Mouse (Mus musculus) limb, embryonic 11.5 days (tissue): Measurements from ENCODE around the gene Rapgef2. TPM values are rescaled to one million over a fixed set of nuclear protein-coding genes. Genes with fewer than 3 reads are reported as not detected.

Experiments
- ATAC-seq: fragments of 200-750 bp; cut with Nextera tagmentation; 2 replicates; pipeline ENCODE4 v1.8.0; 2017; ENCODE audit warnings: low read depth; ENCODE audit not compliant: insufficient number of reproducible peaks, low FRiP score, low TSS enrichment
- DNase-seq: peaks from one replicate; pipeline ENCODE4 v3.0.0-alpha.2; 2015; ENCODE audit warnings: low spot score
- H3K27ac ChIP-seq: fragments of 300-500 bp; sonication (generic); replicated peaks from 2 replicates; pipeline ENCODE4 v1.5.1; 2014; ENCODE audit warnings: low read depth, mild to moderate bottlenecking, low read length
- H3K27me3 ChIP-seq: fragments of 300-500 bp; sonication (generic); 2 replicates; pipeline ENCODE4 v1.6.1; 2014; ENCODE audit warnings: mild to moderate bottlenecking, low read length, mixed read lengths; ENCODE audit not compliant: control insufficient read depth, insufficient read depth
- H3K36me3 ChIP-seq: fragments of 300-500 bp; sonication (generic); 2 replicates; pipeline ENCODE4 v1.6.1; 2014; ENCODE audit warnings: mild to moderate bottlenecking, low read length, moderate library complexity, mixed read lengths; ENCODE audit not compliant: control insufficient read depth, insufficient read depth
- H3K4me1 ChIP-seq: fragments of 300-500 bp; sonication (generic); 2 replicates; pipeline ENCODE4 v1.6.1; 2014; ENCODE audit warnings: low read length, mixed read lengths; ENCODE audit not compliant: control insufficient read depth, insufficient read depth
- H3K4me2 ChIP-seq: fragments of 300-500 bp; sonication (generic); 2 replicates; pipeline ENCODE4 v1.6.1; 2014; ENCODE audit warnings: low read depth, mild to moderate bottlenecking, moderate library complexity; ENCODE audit not compliant: severe bottlenecking
- H3K4me3 ChIP-seq: fragments of 300-500 bp; sonication (generic); 2 replicates; pipeline ENCODE4 v1.5.1; 2014; ENCODE audit warnings: low read depth, low read length
- H3K9ac ChIP-seq: fragments of 300-500 bp; sonication (generic); 2 replicates; pipeline ENCODE4 v1.6.1; 2014; ENCODE audit warnings: mild to moderate bottlenecking, low read length
- H3K9me3 ChIP-seq: fragments of 300-500 bp; sonication (generic); 2 replicates; pipeline ENCODE4 v1.6.1; 2016; ENCODE audit warnings: low read length; ENCODE audit not compliant: control insufficient read depth
- WGBS: fragments of 180-500 bp; shearing (Covaris S2); extraction: QIAGEN DNeasy Blood & Tissue Kit; methylation state at CpG from one replicate; pipeline ENCODE4 v1.1.7; 2014; 5-methylcytosine and 5-hydroxymethylcytosine counted together
- polyA plus RNA-seq: library from polyadenylated mRNA; unstranded; fragments of >200 nt; fragmentation: Nextera tagmentation; extraction: Ambion mirVana; gene quantifications from 2 replicates; pipeline ENCODE4 v1.2.1, GENCODE M21; 2014

Gene Rapgef2
- polyA plus RNA-seq, 1 experiment from 2014 or later, result 5.6 TPM

- no peak overlapping the region for H3K9ac ChIP-seq
- no peaks in the 10 kb centered on the region for H3K9me3 ChIP-seq
- no peak overlapping the region for H3K4me3 ChIP-seq
- H3K36me3 ChIP-seq, result no peaks in the 10 kb centered on the region
- H3K4me1 ChIP-seq, result peaks cover 3% of the 10 kb centered on the region; the same call in 1 of the 2 replicates
- DNase-seq (no peak), ATAC-seq (no peak)
- WGBS, result 85% methylated on average over 5 of the region's 5 CpGs
- no peaks in the 10 kb centered on the region for H3K27me3 ChIP-seq
- H3K4me2 ChIP-seq, result no peak overlapping the region
- H3K27ac ChIP-seq, result no peak overlapping the region
Observed at GRCm38 (mm10) chr3:79248659-79249235, 37.6 kb downstream of the Rapgef2 start.

GRCm38 (mm10) chr3:79248208-79248607 lies 38.1 kb downstream of the Rapgef2 start:
- H3K4me1 ChIP-seq, result peaks cover 4% of the 10 kb centered on the region; the same call in 1 of the 2 replicates
- H3K4me2 ChIP-seq, result no peak overlapping the region
- no peaks in the 10 kb centered on the region for H3K36me3 ChIP-seq
- H3K4me3 ChIP-seq, result no peak overlapping the region
- no peaks in the 10 kb centered on the region for H3K27me3 ChIP-seq
- 87% methylated on average over 11 of the region's 11 CpGs for WGBS
- H3K9ac ChIP-seq, result no peak overlapping the region
- no peak overlapping the region for H3K27ac ChIP-seq
- H3K9me3 ChIP-seq, result no peaks in the 10 kb centered on the region
- ATAC-seq (no peak), DNase-seq (no peak)

- Histone ChIP-seq H3K36me3 (no peaks in the 10 kb centered on the region), H3K4me3 (no peak overlapping the region), H3K9ac (no peak overlapping the region), H3K9me3 (no peaks in the 10 kb centered on the region), H3K4me2 (no peak overlapping the region), H3K27me3 (no peaks in the 10 kb centered on the region), H3K4me1 (peaks cover 7% of the 10 kb centered on the region; the same call in 1 of the 2 replicates), H3K27ac (no peak overlapping the region)
- no peak for DNase-seq
- WGBS, result 80% methylated on average over 9 of the region's 9 CpGs
- ATAC-seq, result no peak
Observed at GRCm38 (mm10) chr3:79244347-79244746, 42.0 kb downstream of the Rapgef2 start.

- Histone ChIP-seq H3K9me3 (no peaks in the 10 kb centered on the region), H3K4me1 (peaks cover 7% of the 10 kb centered on the region; the same call in 1 of the 2 replicates), H3K27me3 (no peaks in the 10 kb centered on the region), H3K4me3 (no peak overlapping the region), H3K27ac (no peak overlapping the region), H3K4me2 (no peak overlapping the region), H3K36me3 (no peaks in the 10 kb centered on the region), H3K9ac (no peak overlapping the region)
- WGBS, result 81% methylated on average over 12 of the region's 12 CpGs
- DNase-seq (no peak), ATAC-seq (no peak)
Observed at GRCm38 (mm10) chr3:79242922-79243705, 43.2 kb downstream of the Rapgef2 start.

GRCm38 (mm10) chr3:79242298-79242697 lies 44.0 kb downstream of the Rapgef2 start:
- H3K9ac ChIP-seq, result no peak overlapping the region
- H3K27ac ChIP-seq, result no peak overlapping the region
- no peaks in the 10 kb centered on the region for H3K9me3 ChIP-seq
- H3K4me2 ChIP-seq, result no peak overlapping the region
- no peak overlapping the region for H3K4me3 ChIP-seq
- whole genome bisulfite sequencing, result 70% methylated on average over 8 of the region's 8 CpGs
- H3K27me3 ChIP-seq, result no peaks in the 10 kb centered on the region
- ATAC-seq (no peak), DNase-seq (no peak)
- H3K36me3 ChIP-seq, result no peaks in the 10 kb centered on the region
- peaks cover 4% of the 10 kb centered on the region; the same call in 1 of the 2 replicates for H3K4me1 ChIP-seq

- Histone ChIP-seq H3K4me1 (peaks cover 6% of the 10 kb centered on the region; the same call in 1 of the 2 replicates), H3K4me2 (no peak overlapping the region), H3K9me3 (no peaks in the 10 kb centered on the region), H3K27ac (no peak overlapping the region), H3K36me3 (no peaks in the 10 kb centered on the region), H3K27me3 (no peaks in the 10 kb centered on the region), H3K4me3 (no peak overlapping the region), H3K9ac (no peak overlapping the region)
- ATAC-seq (no peak), DNase-seq (no peak)
- 89% methylated on average over 6 of the region's 6 CpGs for WGBS
Observed at GRCm38 (mm10) chr3:79239066-79239462, 47.3 kb downstream of the Rapgef2 start.

GRCm38 (mm10) chr3:79238456-79239065 lies 47.8 kb downstream of the Rapgef2 start:
- H3K9me3 ChIP-seq, result no peaks in the 10 kb centered on the region
- 79% methylated on average over 4 of the region's 4 CpGs for WGBS
- no peaks in the 10 kb centered on the region for H3K36me3 ChIP-seq
- no peak overlapping the region for H3K4me2 ChIP-seq
- no peak overlapping the region for H3K27ac ChIP-seq
- peaks cover 6% of the 10 kb centered on the region; the same call in 1 of the 2 replicates for H3K4me1 ChIP-seq
- DNase-seq (no peak), ATAC-seq (no peak)
- H3K27me3 ChIP-seq, result no peaks in the 10 kb centered on the region
- no peak overlapping the region for H3K4me3 ChIP-seq
- no peak overlapping the region for H3K9ac ChIP-seq

GRCm38 (mm10) chr3:79237619-79238342 lies 48.5 kb downstream of the Rapgef2 start:
- Histone ChIP-seq H3K36me3 (no peaks in the 10 kb centered on the region), H3K9ac (no peak overlapping the region), H3K4me3 (no peak overlapping the region), H3K27ac (no peak overlapping the region), H3K4me2 (no peak overlapping the region), H3K27me3 (no peaks in the 10 kb centered on the region), H3K4me1 (0 out of 2 replicates have a peak, but pooled peaks cover 2% of the 10 kb centered on the region), H3K9me3 (no peaks in the 10 kb centered on the region)
- no peak for DNase-seq
- ATAC-seq, result no peak
- 88% methylated on average over 9 of the region's 9 CpGs for WGBS
